Mouse (Mus musculus): ENCODE measurements around the gene Ipmk.

GRCm38 (mm10) chr10:71381471-71382033, 34.0 kb downstream of the Ipmk start:
- no peak for TF ChIP-seq GATA1 (IDR thresholded peaks at IDR 0.05; ENCODE audit: low read length)
- TF ChIP-seq TAL1 (IDR thresholded peaks at IDR 0.05; ENCODE audit: low read length) = no peak
